Mouse (Mus musculus): ENCODE measurements around the gene Mex3d. TPM values are rescaled to one million over a fixed set of nuclear protein-coding genes. Genes with fewer than 3 reads are reported as not detected.

The Mex3d gene
- polyA plus RNA-seq, 1 experiment from 2014 or later, result 6.3 TPM

GRCm38 (mm10) chr10:80432387-80432785 lies 44.9 kb upstream of the Mex3d start:
- H3K27ac ChIP-seq (replicated peaks in 1 of 2; ENCODE audit: control insufficient read depth in 1 of 2, insufficient read depth in 1 of 2, low read depth in 2 of 2, low read length in 2 of 2), result peak overlapping the region; percentile 73 to 90
- peaks cover 12 to 19% of the 10 kb centered on the region in 2 experiments; a peak in 3 of 4 replicates for H3K4me1 ChIP-seq (ENCODE audit: control insufficient read depth in 2 of 2, insufficient read depth in 2 of 2, low read length in 2 of 2)
- peak overlapping the region; percentile 87 to 92 for H3K4me3 ChIP-seq (ENCODE audit: control insufficient read depth in 1 of 2, insufficient read depth in 1 of 2, low read depth in 1 of 2, low read length in 2 of 2)
- WGBS, result 2% methylated on average over 4 of the region's 4 CpGs
- peak overlapping the region; percentile 66 for H3K4me2 ChIP-seq (ENCODE audit: low read length)
- peak overlapping the region; percentile 95 for H3K9ac ChIP-seq (ENCODE audit: low read length)
- H3K36me3 ChIP-seq (ENCODE audit: control insufficient read depth, insufficient read depth, low read length), result peaks cover 37% of the 10 kb centered on the region
- H3K9me3 ChIP-seq (ENCODE audit: control insufficient read depth, low read length), result no peaks in the 10 kb centered on the region
- ATAC-seq (ENCODE audit: insufficient number of reproducible peaks, insufficient read depth, low FRiP score, low read depth), result no peak
- peaks cover 4% of the 10 kb centered on the region; the same call in 1 of the 2 replicates for H3K27me3 ChIP-seq (ENCODE audit: control insufficient read depth, insufficient read depth, low read length)

GRCm38 (mm10) chr10:80431570-80432386 lies 44.3 kb upstream of the Mex3d start:
- peak overlapping the region; percentile 66 for H3K4me2 ChIP-seq (ENCODE audit: low read length)
- no peak for ATAC-seq (ENCODE audit: insufficient number of reproducible peaks, insufficient read depth, low FRiP score, low read depth)
- H3K4me3 ChIP-seq (ENCODE audit: control insufficient read depth in 1 of 2, insufficient read depth in 1 of 2, low read depth in 1 of 2, low read length in 2 of 2), result peak overlapping the region; percentile 87 to 92
- H3K9me3 ChIP-seq (ENCODE audit: control insufficient read depth, low read length), result no peaks in the 10 kb centered on the region
- H3K9ac ChIP-seq (ENCODE audit: low read length), result peak overlapping the region; percentile 95
- peaks cover 12 to 19% of the 10 kb centered on the region in 2 experiments; a peak in 3 of 4 replicates for H3K4me1 ChIP-seq (ENCODE audit: control insufficient read depth in 2 of 2, insufficient read depth in 2 of 2, low read length in 2 of 2)
- peak overlapping the region in 1 of 2 experiments; percentile 25; a peak in 2 of 4 replicates for H3K27ac ChIP-seq (replicated peaks in 1 of 2; ENCODE audit: control insufficient read depth in 1 of 2, insufficient read depth in 1 of 2, low read depth in 2 of 2, low read length in 2 of 2)
- 28% methylated on average over 16 of the region's 16 CpGs for WGBS
- peaks cover 4% of the 10 kb centered on the region; the same call in 1 of the 2 replicates for H3K27me3 ChIP-seq (ENCODE audit: control insufficient read depth, insufficient read depth, low read length)
- H3K36me3 ChIP-seq (ENCODE audit: control insufficient read depth, insufficient read depth, low read length), result peaks cover 43% of the 10 kb centered on the region

GRCm38 (mm10) chr10:80430375-80430980 lies 43.0 kb upstream of the Mex3d start:
- Histone ChIP-seq H3K4me2 (ENCODE audit: low read length) (no peak overlapping the region), H3K4me1 (ENCODE audit: control insufficient read depth in 2 of 2, insufficient read depth in 2 of 2, low read length in 2 of 2) (peaks cover 7 to 17% of the 10 kb centered on the region in 2 experiments; a peak in 3 of 4 replicates), H3K36me3 (ENCODE audit: control insufficient read depth, insufficient read depth, low read length) (peaks cover 56% of the 10 kb centered on the region), H3K9ac (ENCODE audit: low read length) (no peak overlapping the region), H3K9me3 (ENCODE audit: control insufficient read depth, low read length) (no peaks in the 10 kb centered on the region), H3K27ac (replicated peaks in 1 of 2; ENCODE audit: control insufficient read depth in 1 of 2, insufficient read depth in 1 of 2, low read depth in 2 of 2, low read length in 2 of 2) (no peak overlapping the region), H3K27me3 (ENCODE audit: control insufficient read depth, insufficient read depth, low read length) (no peaks in the 10 kb centered on the region), H3K4me3 (ENCODE audit: control insufficient read depth in 1 of 2, insufficient read depth in 1 of 2, low read depth in 1 of 2, low read length in 2 of 2) (no peak overlapping the region)
- WGBS, result 72% methylated on average over 7 of the region's 8 CpGs
- no peak for ATAC-seq (ENCODE audit: insufficient number of reproducible peaks, insufficient read depth, low FRiP score, low read depth)

- Histone ChIP-seq H3K4me1 (ENCODE audit: control insufficient read depth in 2 of 2, insufficient read depth in 2 of 2, low read length in 2 of 2) (peaks cover 7 to 17% of the 10 kb centered on the region in 2 experiments; a peak in 3 of 4 replicates), H3K27me3 (ENCODE audit: control insufficient read depth, insufficient read depth, low read length) (no peaks in the 10 kb centered on the region), H3K4me2 (ENCODE audit: low read length) (no peak overlapping the region), H3K4me3 (ENCODE audit: control insufficient read depth in 1 of 2, insufficient read depth in 1 of 2, low read depth in 1 of 2, low read length in 2 of 2) (no peak overlapping the region), H3K9me3 (ENCODE audit: control insufficient read depth, low read length) (peaks cover 4% of the 10 kb centered on the region; the same call in 1 of the 2 replicates), H3K36me3 (ENCODE audit: control insufficient read depth, insufficient read depth, low read length) (peaks cover 63% of the 10 kb centered on the region), H3K27ac (replicated peaks in 1 of 2; ENCODE audit: control insufficient read depth in 1 of 2, insufficient read depth in 1 of 2, low read depth in 2 of 2, low read length in 2 of 2) (no peak overlapping the region), H3K9ac (ENCODE audit: low read length) (no peak overlapping the region)
- no peak for ATAC-seq (ENCODE audit: insufficient number of reproducible peaks, insufficient read depth, low FRiP score, low read depth)
- WGBS, result 88% methylated on average over 8 of the region's 8 CpGs
Observed at GRCm38 (mm10) chr10:80429800-80430199, 42.3 kb upstream of the Mex3d start.

- Histone ChIP-seq H3K9me3 (ENCODE audit: control insufficient read depth, low read length) (peaks cover 4% of the 10 kb centered on the region; the same call in 1 of the 2 replicates), H3K27ac (replicated peaks in 1 of 2; ENCODE audit: control insufficient read depth in 1 of 2, insufficient read depth in 1 of 2, low read depth in 2 of 2, low read length in 2 of 2) (no peak overlapping the region), H3K4me1 (ENCODE audit: control insufficient read depth in 2 of 2, insufficient read depth in 2 of 2, low read length in 2 of 2) (peaks cover 3 to 14% of the 10 kb centered on the region in 2 experiments), H3K4me2 (ENCODE audit: low read length) (no peak overlapping the region), H3K36me3 (ENCODE audit: control insufficient read depth, insufficient read depth, low read length) (peaks cover 100% of the 10 kb centered on the region), H3K27me3 (ENCODE audit: control insufficient read depth, insufficient read depth, low read length) (no peaks in the 10 kb centered on the region), H3K4me3 (ENCODE audit: control insufficient read depth in 1 of 2, insufficient read depth in 1 of 2, low read depth in 1 of 2, low read length in 2 of 2) (no peak overlapping the region), H3K9ac (ENCODE audit: low read length) (no peak overlapping the region)
- no peak for ATAC-seq (ENCODE audit: insufficient number of reproducible peaks, insufficient read depth, low FRiP score, low read depth)
- 95% methylated on average over 3 of the region's 3 CpGs for WGBS
Observed at GRCm38 (mm10) chr10:80425041-80425440, 37.6 kb upstream of the Mex3d start.

- no peak for ATAC-seq (ENCODE audit: insufficient number of reproducible peaks, insufficient read depth, low FRiP score, low read depth)
Observed at GRCm38 (mm10) chr10:80423562-80423961, 36.1 kb upstream of the Mex3d start.

GRCm38 (mm10) chr10:80421651-80422472 lies 34.4 kb upstream of the Mex3d start:
- peaks cover 4% of the 10 kb centered on the region; the same call in 1 of the 2 replicates for H3K9me3 ChIP-seq (ENCODE audit: control insufficient read depth, low read length)
- H3K4me1 ChIP-seq (ENCODE audit: control insufficient read depth in 2 of 2, insufficient read depth in 2 of 2, low read length in 2 of 2), result peaks cover 16 to 32% of the 10 kb centered on the region in 2 experiments
- H3K27me3 ChIP-seq (ENCODE audit: control insufficient read depth, insufficient read depth, low read length), result no peaks in the 10 kb centered on the region
- 86% methylated on average over 9 of the region's 9 CpGs for WGBS
- no peak overlapping the region for H3K4me3 ChIP-seq (ENCODE audit: control insufficient read depth in 1 of 2, insufficient read depth in 1 of 2, low read depth in 1 of 2, low read length in 2 of 2)
- peaks cover 100% of the 10 kb centered on the region for H3K36me3 ChIP-seq (ENCODE audit: control insufficient read depth, insufficient read depth, low read length)
- H3K9ac ChIP-seq (ENCODE audit: low read length), result peak overlapping the region; percentile 11; the same call in 1 of the 2 replicates
- no peak for ATAC-seq (ENCODE audit: insufficient number of reproducible peaks, insufficient read depth, low FRiP score, low read depth)
- no peak overlapping the region for H3K4me2 ChIP-seq (ENCODE audit: low read length)
- H3K27ac ChIP-seq (replicated peaks in 1 of 2; ENCODE audit: control insufficient read depth in 1 of 2, insufficient read depth in 1 of 2, low read depth in 2 of 2, low read length in 2 of 2), result no peak overlapping the region

More at GRCm38 (mm10) chr10:80423562-80423961, 36.1 kb upstream of the Mex3d start:
- H3K4me3 ChIP-seq (ENCODE audit: control insufficient read depth in 1 of 2, insufficient read depth in 1 of 2, low read depth in 1 of 2, low read length in 2 of 2), result no peak overlapping the region
- peaks cover 4% of the 10 kb centered on the region; the same call in 1 of the 2 replicates for H3K9me3 ChIP-seq (ENCODE audit: control insufficient read depth, low read length)
- 0 out of 4 replicates have a peak overlapping the region, but pooled peaks of 1 of the 2 experiments have one; percentile 14 for H3K27ac ChIP-seq (replicated peaks in 1 of 2; ENCODE audit: control insufficient read depth in 1 of 2, insufficient read depth in 1 of 2, low read depth in 2 of 2, low read length in 2 of 2)
- H3K4me2 ChIP-seq (ENCODE audit: low read length), result no peak overlapping the region
- H3K4me1 ChIP-seq (ENCODE audit: control insufficient read depth in 2 of 2, insufficient read depth in 2 of 2, low read length in 2 of 2), result peaks cover 13 to 29% of the 10 kb centered on the region in 2 experiments
- 52% methylated on average over 4 of the region's 4 CpGs for whole genome bisulfite sequencing
- no peak overlapping the region for H3K9ac ChIP-seq (ENCODE audit: low read length)
- H3K36me3 ChIP-seq (ENCODE audit: control insufficient read depth, insufficient read depth, low read length), result peaks cover 100% of the 10 kb centered on the region
- H3K27me3 ChIP-seq (ENCODE audit: control insufficient read depth, insufficient read depth, low read length), result no peaks in the 10 kb centered on the region

Measured in heart, embryonic 14.5 days (tissue).